Mouse (Mus musculus): Measurements from ENCODE around the gene Gar1. TPM values are rescaled to one million over a fixed set of nuclear protein-coding genes. Genes with fewer than 3 reads are reported as not detected.
A peak's percentile ranks its signal among the peaks of the same experiment; 100 is the strongest.

Gar1 gene
- 36.9 and 44.4 TPM in 2 replicates for polyA plus RNA-seq (2014; fragmentation: Nextera tagmentation; extraction: Ambion mirVana)

DNA sequence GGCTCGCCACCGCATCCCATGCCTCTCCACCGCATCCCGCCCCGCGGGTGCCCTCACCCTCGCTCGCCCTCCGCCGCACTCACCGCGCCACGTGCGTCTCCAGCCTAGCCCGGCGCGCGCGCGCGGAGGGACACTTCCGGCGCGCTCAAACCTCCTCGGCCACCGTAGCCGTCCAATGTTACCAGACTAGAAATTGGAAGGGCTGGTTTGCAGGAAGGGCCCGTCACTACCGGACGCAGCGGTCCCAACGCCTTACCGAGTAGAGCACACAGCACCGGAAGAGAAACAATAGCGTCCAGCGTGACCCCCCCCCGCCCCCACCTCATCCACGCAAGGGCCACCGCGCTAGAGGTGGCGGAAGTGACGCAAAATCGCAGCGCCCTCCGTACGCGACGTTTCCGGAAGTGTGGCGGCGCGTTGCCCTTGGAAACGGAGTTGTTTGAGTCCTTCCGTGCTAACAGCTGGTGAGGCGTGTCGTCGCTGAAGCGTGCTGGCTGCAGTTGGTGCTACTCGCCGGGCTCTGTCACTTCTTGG lies at the start of gene Gar1:
Gene Gar1, minus strand, starts transcription at position 362 of the 534 bp plus-strand sequence.
- Histone ChIP-seq H3K9ac (ENCODE audit: low read depth, low read length) (peak within 1 kb of the TSS; percentile 81), H3K4me1 (replicated peaks; ENCODE audit: control insufficient read depth, insufficient read depth, low read length) (peaks cover 4% of the 10 kb centered on the region), H3K36me3 (ENCODE audit: control insufficient read depth, insufficient read depth, low read length) (no peaks in the 10 kb centered on the region), H3K4me2 (replicated peaks; ENCODE audit: low read depth, low read length) (peak within 1 kb of the TSS; percentile 46), H3K27ac (ENCODE audit: low read depth, low read length) (peak within 1 kb of the TSS; percentile 90), H3K9me3 (ENCODE audit: control insufficient read depth, low read length) (no peaks in the 10 kb centered on the region), H3K4me3 (ENCODE audit: low read depth, low read length) (peak within 1 kb of the TSS; percentile 96), H3K27me3 (ENCODE audit: control insufficient read depth, insufficient read depth, low read length) (no peaks in the 10 kb centered on the region)
- peak; percentile 96 for ATAC-seq (ENCODE audit: low FRiP score)
- under 1% methylated on average over 56 of the region's 60 CpGs for WGBS
- DNase-seq (ENCODE audit: low spot score) = peak; percentile 99

DNA sequence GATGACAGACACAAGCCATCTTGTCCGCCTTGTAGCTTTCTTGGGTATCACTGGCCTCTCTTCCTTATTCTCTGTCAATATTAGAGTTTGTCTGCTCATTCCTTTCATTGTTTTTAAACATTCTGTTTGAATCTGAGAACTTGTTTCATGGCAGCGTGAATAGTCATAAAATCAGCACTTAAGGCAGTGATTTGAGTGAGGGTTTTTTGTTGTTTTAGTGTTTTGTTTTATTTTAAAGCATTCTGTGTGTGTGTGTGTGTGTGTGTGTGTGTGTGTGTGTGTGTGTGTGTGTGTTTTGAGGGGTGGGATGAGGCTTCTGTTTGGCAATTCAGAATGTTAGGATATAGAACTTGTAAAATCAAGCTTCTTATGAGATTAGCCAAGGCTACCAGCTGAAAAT lies 48.7 kb upstream of the Gar1 start:
- Histone ChIP-seq H3K27ac (ENCODE audit: low read depth, low read length) (no peak overlapping the region), H3K27me3 (ENCODE audit: control insufficient read depth, insufficient read depth, low read length) (no peaks in the 10 kb centered on the region), H3K9ac (ENCODE audit: low read depth, low read length) (no peak overlapping the region), H3K9me3 (ENCODE audit: control insufficient read depth, low read length) (no peaks in the 10 kb centered on the region), H3K4me3 (ENCODE audit: low read depth, low read length) (no peak overlapping the region), H3K4me1 (replicated peaks; ENCODE audit: control insufficient read depth, insufficient read depth, low read length) (no peaks in the 10 kb centered on the region; the same call in 1 of the 2 replicates), H3K4me2 (replicated peaks; ENCODE audit: low read depth, low read length) (no peak overlapping the region), H3K36me3 (ENCODE audit: control insufficient read depth, insufficient read depth, low read length) (no peaks in the 10 kb centered on the region)
- DNase-seq (ENCODE audit: low spot score) (no peak), ATAC-seq (ENCODE audit: low FRiP score) (no peak)
- WGBS = 74% methylated on average over 2 of the region's 2 CpGs

DNA sequence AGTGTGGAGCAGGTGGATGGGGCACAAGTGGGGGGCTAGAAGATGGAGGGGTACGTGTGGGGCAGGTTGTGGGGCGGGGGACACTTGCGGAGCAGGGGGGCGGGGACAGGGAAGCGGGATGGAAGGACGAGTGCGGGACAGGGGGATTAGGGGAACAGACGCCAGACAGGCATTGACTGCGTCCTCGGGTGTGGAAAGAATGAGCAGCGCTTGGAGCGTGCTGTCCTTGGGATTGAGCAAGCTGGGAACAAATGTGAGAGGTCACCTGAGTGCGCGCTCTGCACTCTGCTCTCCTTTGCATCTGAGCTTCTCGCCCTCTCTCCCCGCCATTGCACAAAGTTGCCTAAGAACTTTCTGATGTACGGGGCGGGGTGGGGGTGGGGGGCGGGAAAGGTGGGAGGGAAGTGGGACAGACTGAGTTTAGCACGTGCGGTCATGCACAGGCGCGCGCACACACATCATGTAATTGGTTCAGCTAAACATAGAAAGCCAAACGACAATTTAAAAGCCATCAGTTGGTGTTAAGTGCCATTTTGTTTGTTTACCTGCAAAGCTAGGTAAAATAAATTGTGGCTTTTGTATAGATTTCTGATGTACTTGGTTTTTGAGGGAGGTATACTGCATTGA lies 48.0 kb upstream of the Gar1 start:
- WGBS = 1% methylated on average over 25 of the region's 25 CpGs
- Histone ChIP-seq H3K4me3 (ENCODE audit: low read depth, low read length) (peak overlapping the region; percentile 53), H3K9ac (ENCODE audit: low read depth, low read length) (peak overlapping the region; percentile 55), H3K27ac (ENCODE audit: low read depth, low read length) (no peak overlapping the region), H3K4me2 (replicated peaks; ENCODE audit: low read depth, low read length) (peak overlapping the region; percentile 76), H3K27me3 (ENCODE audit: control insufficient read depth, insufficient read depth, low read length) (no peaks in the 10 kb centered on the region), H3K36me3 (ENCODE audit: control insufficient read depth, insufficient read depth, low read length) (no peaks in the 10 kb centered on the region), H3K9me3 (ENCODE audit: control insufficient read depth, low read length) (no peaks in the 10 kb centered on the region), H3K4me1 (replicated peaks; ENCODE audit: control insufficient read depth, insufficient read depth, low read length) (no peaks in the 10 kb centered on the region; the same call in 1 of the 2 replicates)
- ATAC-seq (ENCODE audit: low FRiP score) (peak; percentile 60; the same call in 1 of the 2 replicates), DNase-seq (ENCODE audit: low spot score) (peak; percentile 52)

DNA sequence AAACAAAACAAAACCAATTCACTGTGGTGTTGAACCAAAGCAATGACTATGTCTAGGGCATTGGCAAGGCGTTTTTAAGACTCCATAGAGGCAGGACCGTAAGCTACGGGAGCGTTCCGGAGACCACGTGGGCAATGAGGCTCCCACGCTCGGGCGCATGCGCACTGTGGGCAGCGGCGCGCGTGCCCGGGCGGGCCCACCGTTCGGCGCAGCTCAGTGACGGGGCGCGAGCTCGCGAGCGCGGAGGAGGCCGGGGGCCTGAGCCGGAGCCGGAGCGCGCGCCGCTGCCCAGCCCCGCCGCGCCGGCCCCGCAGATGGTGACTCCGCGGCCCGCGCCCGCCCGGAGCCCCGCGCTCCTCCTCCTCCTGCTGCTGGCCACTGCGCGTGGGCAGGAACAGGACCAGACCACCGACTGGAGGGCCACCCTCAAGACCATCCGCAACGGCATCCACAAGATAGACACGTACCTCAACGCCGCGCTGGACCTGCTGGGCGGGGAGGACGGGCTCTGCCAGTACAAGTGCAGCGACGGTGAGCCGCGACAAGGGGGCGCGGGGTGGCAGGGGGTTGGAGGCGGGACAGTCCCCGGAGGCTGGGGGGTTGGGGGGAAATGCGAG lies 47.3 kb upstream of the Gar1 start, which contains the start of gene Pla2g12a:
Gene Pla2g12a, plus strand, starts transcription at position 202 of the 617 bp plus-strand sequence.
- ATAC-seq (ENCODE audit: low FRiP score) (peak; percentile 96), DNase-seq (ENCODE audit: low spot score) (peak; percentile 96)
- H3K36me3 ChIP-seq (ENCODE audit: control insufficient read depth, insufficient read depth, low read length) = no peaks in the 10 kb centered on the region
- H3K4me1 ChIP-seq (replicated peaks; ENCODE audit: control insufficient read depth, insufficient read depth, low read length) = no peaks in the 10 kb centered on the region; the same call in 1 of the 2 replicates
- no peaks in the 10 kb centered on the region for H3K27me3 ChIP-seq (ENCODE audit: control insufficient read depth, insufficient read depth, low read length)
- WGBS = under 1% methylated on average over 63 of the region's 66 CpGs
- peak within 1 kb of the TSS; percentile 55 for H3K9ac ChIP-seq (ENCODE audit: low read depth, low read length)
- peak within 1 kb of the TSS; percentile 78 for H3K27ac ChIP-seq (ENCODE audit: low read depth, low read length)
- H3K9me3 ChIP-seq (ENCODE audit: control insufficient read depth, low read length) = no peaks in the 10 kb centered on the region
- H3K4me3 ChIP-seq (ENCODE audit: low read depth, low read length) = peak within 1 kb of the TSS; percentile 53
- H3K4me2 ChIP-seq (replicated peaks; ENCODE audit: low read depth, low read length) = peak within 1 kb of the TSS; percentile 76

DNA sequence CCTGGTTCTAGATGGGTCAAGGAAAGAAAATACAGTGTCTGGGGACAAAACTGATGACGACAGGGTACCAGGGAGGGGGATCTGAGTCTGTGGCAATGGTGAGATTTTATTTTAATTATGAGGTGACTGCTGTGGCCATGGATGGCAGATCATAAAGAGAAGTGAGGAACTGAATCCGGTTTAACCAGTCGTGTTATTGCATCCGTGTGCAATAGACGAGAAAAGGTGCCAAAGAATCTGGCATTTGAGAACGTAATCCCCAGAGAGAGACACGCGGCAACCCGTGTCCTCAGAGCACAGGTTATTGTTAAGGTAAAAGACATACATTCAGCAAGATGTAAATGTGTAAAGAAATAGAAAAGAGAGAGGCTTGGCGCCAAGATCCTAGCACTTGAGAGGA lies 46.1 kb upstream of the Gar1 start:
- Histone ChIP-seq H3K27ac (ENCODE audit: low read depth, low read length) (no peak overlapping the region), H3K4me1 (replicated peaks; ENCODE audit: control insufficient read depth, insufficient read depth, low read length) (no peaks in the 10 kb centered on the region; the same call in 1 of the 2 replicates), H3K4me2 (replicated peaks; ENCODE audit: low read depth, low read length) (no peak overlapping the region), H3K9ac (ENCODE audit: low read depth, low read length) (no peak overlapping the region), H3K36me3 (ENCODE audit: control insufficient read depth, insufficient read depth, low read length) (no peaks in the 10 kb centered on the region), H3K9me3 (ENCODE audit: control insufficient read depth, low read length) (no peaks in the 10 kb centered on the region), H3K4me3 (ENCODE audit: low read depth, low read length) (no peak overlapping the region), H3K27me3 (ENCODE audit: control insufficient read depth, insufficient read depth, low read length) (no peaks in the 10 kb centered on the region)
- no peak for ATAC-seq (ENCODE audit: low FRiP score)
- DNase-seq (ENCODE audit: low spot score) = no peak
- 91% methylated on average over 10 of the region's 10 CpGs for WGBS

DNA sequence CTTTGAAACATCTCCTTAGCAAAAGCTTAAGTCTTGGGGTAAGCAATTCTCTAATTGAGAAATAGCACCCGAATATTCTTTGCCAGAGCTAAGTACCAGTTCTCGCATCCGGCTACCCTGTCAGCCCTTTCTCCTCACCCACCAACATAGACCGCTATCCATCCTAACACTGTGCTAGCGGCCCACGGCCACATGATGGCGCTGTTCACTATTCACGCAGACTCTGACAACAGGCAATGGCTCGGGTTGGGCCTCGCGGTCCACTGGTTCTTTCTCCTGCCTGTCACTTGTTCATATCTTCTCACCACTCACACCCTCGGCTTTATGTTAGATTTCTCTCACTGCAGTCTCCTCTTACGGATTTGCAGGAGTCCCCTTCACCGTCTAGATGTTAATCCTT lies 32.5 kb upstream of the Gar1 start:
- Histone ChIP-seq H3K9me3 (ENCODE audit: control insufficient read depth, low read length) (no peaks in the 10 kb centered on the region), H3K4me3 (ENCODE audit: low read depth, low read length) (no peak overlapping the region), H3K27me3 (ENCODE audit: control insufficient read depth, insufficient read depth, low read length) (no peaks in the 10 kb centered on the region), H3K4me2 (replicated peaks; ENCODE audit: low read depth, low read length) (no peak overlapping the region), H3K27ac (ENCODE audit: low read depth, low read length) (no peak overlapping the region), H3K9ac (ENCODE audit: low read depth, low read length) (no peak overlapping the region), H3K4me1 (replicated peaks; ENCODE audit: control insufficient read depth, insufficient read depth, low read length) (no peaks in the 10 kb centered on the region), H3K36me3 (ENCODE audit: control insufficient read depth, insufficient read depth, low read length) (no peaks in the 10 kb centered on the region)
- WGBS = 59% methylated on average over 14 of the region's 14 CpGs
- peak; percentile 52 for DNase-seq (ENCODE audit: low spot score)
- ATAC-seq (ENCODE audit: low FRiP score) = no peak

DNA sequence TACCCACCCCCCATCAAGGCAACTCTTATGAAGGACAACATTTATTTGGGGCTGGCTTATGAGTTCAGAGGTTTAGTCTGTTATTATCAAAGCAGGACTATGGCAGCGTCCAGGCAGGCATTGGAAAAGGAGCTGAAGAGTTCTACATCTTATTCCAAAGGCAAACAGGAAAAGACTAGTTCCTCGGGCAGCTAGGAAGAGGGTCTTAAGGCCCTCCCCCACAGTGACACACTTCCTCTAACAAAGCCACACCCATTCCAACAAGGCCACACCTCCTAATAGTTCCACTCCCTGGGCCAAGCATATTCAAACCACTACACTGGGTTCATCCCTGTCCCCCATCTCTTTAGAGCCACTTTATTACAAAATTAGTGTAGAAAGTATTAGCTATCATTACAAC lies 31.4 kb upstream of the Gar1 start:
- WGBS = 65% methylated on average over 2 of the region's 2 CpGs
- ATAC-seq (ENCODE audit: low FRiP score) = no peak

DNA sequence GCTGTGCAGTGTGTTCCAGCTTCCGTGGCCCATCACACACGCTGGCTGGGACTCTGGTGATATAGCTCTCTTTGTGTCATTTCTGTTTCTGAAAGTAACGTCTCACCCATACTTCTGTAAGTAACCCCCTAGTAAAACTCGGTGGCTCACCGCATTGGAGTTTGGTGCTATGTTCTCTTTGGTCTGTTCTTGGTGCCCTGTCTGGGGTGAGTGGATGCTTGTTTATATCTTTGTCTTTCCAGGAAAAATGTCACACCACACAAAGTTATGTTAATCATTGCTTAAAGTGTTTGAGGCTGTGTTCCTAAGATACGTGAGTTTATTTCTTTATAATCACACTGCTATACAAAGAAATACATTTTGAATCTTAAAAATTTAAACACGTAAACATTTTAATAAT lies 15.7 kb upstream of the Gar1 start:
- Histone ChIP-seq H3K4me3 (ENCODE audit: low read depth, low read length) (no peak overlapping the region), H3K27ac (ENCODE audit: low read depth, low read length) (no peak overlapping the region), H3K4me2 (replicated peaks; ENCODE audit: low read depth, low read length) (no peak overlapping the region), H3K9ac (ENCODE audit: low read depth, low read length) (no peak overlapping the region), H3K9me3 (ENCODE audit: control insufficient read depth, low read length) (no peaks in the 10 kb centered on the region), H3K36me3 (ENCODE audit: control insufficient read depth, insufficient read depth, low read length) (no peaks in the 10 kb centered on the region), H3K27me3 (ENCODE audit: control insufficient read depth, insufficient read depth, low read length) (no peaks in the 10 kb centered on the region), H3K4me1 (replicated peaks; ENCODE audit: control insufficient read depth, insufficient read depth, low read length) (no peaks in the 10 kb centered on the region)
- ATAC-seq (ENCODE audit: low FRiP score) = no peak
- 89% methylated on average over 7 of the region's 7 CpGs for WGBS
- DNase-seq (ENCODE audit: low spot score) = no peak

More for the DNA sequence above, 31.4 kb upstream of the Gar1 start:
- Histone ChIP-seq H3K27ac (ENCODE audit: low read depth, low read length) (no peak overlapping the region), H3K9me3 (ENCODE audit: control insufficient read depth, low read length) (no peaks in the 10 kb centered on the region), H3K4me2 (replicated peaks; ENCODE audit: low read depth, low read length) (no peak overlapping the region), H3K9ac (ENCODE audit: low read depth, low read length) (no peak overlapping the region), H3K4me3 (ENCODE audit: low read depth, low read length) (no peak overlapping the region), H3K4me1 (replicated peaks; ENCODE audit: control insufficient read depth, insufficient read depth, low read length) (no peaks in the 10 kb centered on the region), H3K36me3 (ENCODE audit: control insufficient read depth, insufficient read depth, low read length) (no peaks in the 10 kb centered on the region), H3K27me3 (ENCODE audit: control insufficient read depth, insufficient read depth, low read length) (no peaks in the 10 kb centered on the region)
- no peak for DNase-seq (ENCODE audit: low spot score)

All from hindbrain, embryonic 11.5 days (tissue).